Mouse (Mus musculus) left cerebral cortex, postnatal 14 days (tissue): Measurements from ENCODE around the gene Map7d1. TPM values are rescaled to one million over a fixed set of nuclear protein-coding genes. Genes with fewer than 3 reads are reported as not detected.

Source experiments
- DNase-seq, 2 experiments: peaks; one replicate each; pipeline ENCODE4 v3.0.0; 2021 to 2022; ENCODE audit warnings: low spot score in 2 of 2, mixed read lengths in 1 of 2
- intact Hi-C: fragments of 180-260 bp; cut with DNase I; formaldehyde crosslinking; loops from one replicate; pipeline ENCODE4 v1.15.1; 2025
- long read RNA-seq, 2 experiments: library from polyadenylated mRNA; stranded (forward); transcript quantifications; one replicate each; pipeline ENCODE4 v2.0.0; 2021
- total RNA-seq, 2 experiments: library from RNA; stranded (reverse); gene quantifications; 2 replicates each; pipeline ENCODE4 v1.2.3; 2021

The Map7d1 gene
- 100 to 1,000 TPM; 241 to 264 TPM for total RNA-seq
- long read RNA-seq, experiment 1, transcript Map7d1-201 (17 exons, 3,351 nt), result minor isoform, 40 of 392 reads
- long read RNA-seq, experiment 1, transcript Map7d1-203 (18 exons, 3,249 nt), result major isoform, 91 of 392 reads
- long read RNA-seq, experiment 1, transcript Map7d1-202 (17 exons, 3,195 nt), result minor isoform, 14 of 392 reads
- long read RNA-seq, experiment 1, partial matches to known transcripts, result 77 of 392 reads
- long read RNA-seq, experiment 1, other reads (novel, unspliced or antisense), result 170 of 392 reads
- long read RNA-seq, experiment 2, transcript Map7d1-202 (17 exons, 3,195 nt), result minor isoform, 15 of 349 reads
- long read RNA-seq, experiment 2, transcript Map7d1-201 (17 exons, 3,351 nt), result minor isoform, 32 of 349 reads
- long read RNA-seq, experiment 2, transcript Map7d1-203 (18 exons, 3,249 nt), result major isoform, 93 of 349 reads
- long read RNA-seq, experiment 2, partial matches to known transcripts, result 63 of 349 reads
- long read RNA-seq, experiment 2, other reads (novel, unspliced or antisense), result 146 of 349 reads

DNA sequence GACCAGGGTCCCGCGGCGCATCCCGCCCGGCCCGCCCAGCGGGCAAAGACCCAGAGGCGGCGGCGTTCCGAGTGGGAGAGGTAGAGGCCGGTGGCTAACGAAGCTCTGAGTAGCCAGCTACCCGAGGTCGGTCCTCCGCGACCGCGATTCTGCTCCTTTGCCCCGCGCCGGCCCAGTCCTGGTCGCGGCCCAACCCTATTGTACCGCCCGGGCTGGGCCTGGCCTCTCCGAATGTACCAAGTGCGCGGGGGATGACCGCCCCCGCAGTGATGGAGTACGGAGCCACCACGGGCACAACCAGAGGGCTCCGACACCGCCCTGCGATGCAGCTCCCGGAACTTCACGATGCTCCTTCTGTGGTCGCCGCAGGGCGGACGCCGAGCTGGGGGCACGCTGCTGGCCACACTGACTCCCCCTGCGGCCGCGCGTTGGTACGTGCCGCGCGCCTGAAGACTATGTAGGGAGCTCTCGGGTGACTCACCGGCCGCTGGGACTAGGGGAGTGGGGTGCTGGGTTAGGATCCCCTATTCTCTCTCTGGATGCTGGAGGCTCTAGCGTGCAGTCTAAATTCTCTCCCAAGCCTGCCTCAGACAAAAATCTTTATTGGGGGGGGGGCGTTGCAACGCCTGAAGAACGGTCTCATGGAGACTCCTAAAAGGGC lies at the start of gene Map7d1:
Map7d1 (minus strand) TSS at position 213 of the 661 bp plus-strand sequence.
- DNase-seq, result peak; percentile 84 to 88
- intact Hi-C loops, result no loop called here

DNA sequence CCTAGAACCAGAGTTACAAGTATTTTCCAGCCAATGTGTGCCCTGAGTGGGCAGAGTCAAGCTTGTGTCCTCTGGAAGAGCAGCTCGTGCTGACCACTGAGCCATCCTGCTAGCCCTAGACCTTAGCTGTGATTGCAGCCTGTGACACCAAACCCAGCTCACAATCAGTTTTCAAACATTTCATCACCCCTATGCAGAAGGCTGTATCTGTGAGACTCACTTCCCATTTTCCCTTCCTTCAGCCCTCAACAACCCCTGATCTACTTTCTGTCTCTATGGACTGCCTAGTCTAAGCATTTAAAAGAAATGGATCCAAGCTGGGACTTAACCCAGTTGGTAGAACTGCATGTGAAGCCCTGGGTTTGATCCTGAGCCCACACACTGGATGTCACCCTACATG lies 49.3 kb upstream of the Map7d1 start:
- no peak for DNase-seq
- intact Hi-C loops, result loop anchor here (5.0 kb wide), 1 partner anchor 78 kb away; no protein-coding TSS in a partner anchor

- intact Hi-C loops, result no loop called here
- DNase-seq, result no peak
These were observed 47.7 kb upstream of the Map7d1 start for GRCm38 (mm10) chr4:126303877-126304276.

DNA sequence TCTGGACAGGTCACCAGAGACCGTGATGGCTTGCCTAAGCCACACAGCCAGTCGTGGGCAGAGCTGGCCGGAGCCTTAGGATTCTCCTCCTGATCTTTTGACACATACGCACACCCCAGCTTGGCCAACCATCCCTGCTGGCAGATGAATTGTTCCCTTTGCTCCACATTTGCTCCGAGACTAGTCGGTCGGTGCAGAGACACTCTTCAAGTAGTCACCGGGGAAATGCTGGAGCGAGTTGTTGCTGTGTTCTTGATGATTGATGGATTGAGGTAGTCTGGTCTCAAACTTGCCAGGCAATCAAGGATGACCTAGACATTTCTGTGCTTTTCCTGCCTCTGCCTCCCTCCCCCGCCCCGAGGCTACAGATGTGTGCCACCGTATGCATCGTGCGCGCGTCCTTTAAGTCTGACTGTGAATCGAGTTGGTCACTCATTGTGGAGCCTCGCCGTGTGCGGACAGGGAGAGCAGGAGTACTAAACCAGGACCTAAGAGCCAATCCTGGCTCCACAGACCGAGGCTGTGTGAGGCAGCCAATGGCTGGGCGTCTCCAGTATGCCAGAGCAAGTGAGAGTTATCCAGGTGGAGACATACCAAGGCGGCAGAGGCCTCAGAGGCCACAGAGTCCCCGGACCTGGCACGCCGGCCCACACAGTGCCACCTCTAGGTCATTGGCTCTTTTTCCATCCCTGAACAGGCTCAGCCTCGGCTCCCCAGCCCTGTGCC lies 45.6 kb upstream of the Map7d1 start:
- no peak for DNase-seq
- intact Hi-C loops, result no loop called here

DNA sequence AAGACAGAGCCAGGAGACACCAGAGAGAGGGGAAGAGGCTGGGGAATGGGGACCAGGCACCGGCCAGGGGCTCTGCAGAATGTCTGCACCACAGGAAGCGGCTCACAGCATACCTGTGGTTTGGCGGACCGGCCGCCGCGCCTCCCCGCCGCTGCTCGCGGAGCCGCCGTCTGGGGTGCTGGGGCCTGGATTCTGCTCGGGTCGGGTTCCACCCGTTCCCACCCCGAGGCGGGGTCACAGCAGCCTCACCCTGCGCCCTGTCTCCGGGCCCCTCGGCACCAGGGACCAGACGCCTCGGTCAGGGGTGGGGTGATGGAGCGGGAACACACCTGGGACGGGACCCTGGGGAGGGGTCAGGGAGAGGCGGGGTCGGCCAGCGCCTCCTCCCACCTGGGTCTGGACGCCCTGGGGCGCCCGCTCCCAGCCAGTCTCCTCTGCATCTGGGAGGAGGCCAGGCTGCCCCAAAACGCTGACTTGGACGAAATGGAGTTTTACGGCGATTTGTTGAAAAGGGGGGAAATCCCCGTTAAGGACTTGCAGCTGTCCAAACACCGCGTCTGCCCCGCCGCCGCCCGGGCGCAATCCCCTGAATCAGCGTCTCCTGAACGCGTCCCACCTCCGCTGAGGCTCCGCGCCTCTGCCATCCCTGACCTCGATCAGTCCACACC lies 44.9 kb upstream of the Map7d1 start:
- intact Hi-C loops, result no loop called here
- no peak for DNase-seq

DNA sequence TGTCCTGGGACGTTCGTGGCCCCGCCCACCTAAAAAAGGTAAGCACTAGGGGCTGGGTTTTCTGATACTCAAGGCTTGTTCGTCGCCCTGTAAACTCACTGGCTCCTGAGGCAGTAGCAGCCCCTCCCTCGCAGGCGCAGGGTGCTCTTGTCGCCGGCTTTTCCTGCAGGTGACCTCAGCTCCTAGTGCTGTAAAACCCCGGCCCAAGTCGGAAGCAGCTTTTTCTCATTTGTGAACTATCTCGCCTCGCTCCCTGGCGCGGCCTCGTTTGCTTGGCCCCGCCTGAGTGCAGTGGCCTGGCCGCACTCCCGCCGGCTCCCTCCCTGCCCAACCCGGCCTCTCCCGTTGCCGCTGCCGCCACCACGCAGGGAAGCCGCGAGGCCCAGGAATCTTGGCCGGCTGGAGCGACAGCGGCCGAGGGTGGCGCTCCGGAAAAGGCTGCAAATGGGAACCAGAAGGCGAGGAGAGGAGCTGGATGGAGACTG lies 40.5 kb upstream of the Map7d1 start:
- peak in 1 of 2 experiments; percentile 34 for DNase-seq
- intact Hi-C loops, result no loop called here

GRCm38 (mm10) chr4:126295937-126296336 lies 39.8 kb upstream of the Map7d1 start:
- no peak for DNase-seq
- intact Hi-C loops, result no loop called here

- intact Hi-C loops, result no loop called here
- no peak for DNase-seq
These were observed 39.0 kb upstream of the Map7d1 start for GRCm38 (mm10) chr4:126295152-126295551.

GRCm38 (mm10) chr4:126291196-126291595 lies 35.1 kb upstream of the Map7d1 start:
- no peak for DNase-seq
- intact Hi-C loops, result no loop called here

DNA sequence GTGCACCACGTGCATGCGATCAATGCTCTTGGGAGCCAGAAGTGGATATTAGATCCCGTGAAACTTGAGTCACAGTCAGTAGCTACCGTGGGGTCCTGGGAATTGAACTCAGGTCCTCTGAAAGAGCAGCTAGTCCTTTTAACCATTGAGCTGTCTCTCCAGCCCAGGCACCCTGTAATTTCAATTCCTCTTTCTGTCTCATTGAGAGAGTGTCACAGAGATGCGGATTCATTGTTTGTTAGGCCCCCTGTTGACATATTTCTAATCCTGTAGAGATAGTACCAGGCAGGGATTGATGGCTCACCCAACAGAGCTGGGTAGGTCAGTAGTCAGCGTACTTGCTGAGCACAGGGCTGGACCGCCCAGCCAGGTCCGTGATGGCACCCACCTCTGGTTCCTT lies 34.2 kb upstream of the Map7d1 start:
- intact Hi-C loops, result no loop called here
- DNase-seq, result no peak

- DNase-seq, result no peak
- intact Hi-C loops, result no loop called here
These were observed 32.0 kb upstream of the Map7d1 start for GRCm38 (mm10) chr4:126288085-126288666.

DNA sequence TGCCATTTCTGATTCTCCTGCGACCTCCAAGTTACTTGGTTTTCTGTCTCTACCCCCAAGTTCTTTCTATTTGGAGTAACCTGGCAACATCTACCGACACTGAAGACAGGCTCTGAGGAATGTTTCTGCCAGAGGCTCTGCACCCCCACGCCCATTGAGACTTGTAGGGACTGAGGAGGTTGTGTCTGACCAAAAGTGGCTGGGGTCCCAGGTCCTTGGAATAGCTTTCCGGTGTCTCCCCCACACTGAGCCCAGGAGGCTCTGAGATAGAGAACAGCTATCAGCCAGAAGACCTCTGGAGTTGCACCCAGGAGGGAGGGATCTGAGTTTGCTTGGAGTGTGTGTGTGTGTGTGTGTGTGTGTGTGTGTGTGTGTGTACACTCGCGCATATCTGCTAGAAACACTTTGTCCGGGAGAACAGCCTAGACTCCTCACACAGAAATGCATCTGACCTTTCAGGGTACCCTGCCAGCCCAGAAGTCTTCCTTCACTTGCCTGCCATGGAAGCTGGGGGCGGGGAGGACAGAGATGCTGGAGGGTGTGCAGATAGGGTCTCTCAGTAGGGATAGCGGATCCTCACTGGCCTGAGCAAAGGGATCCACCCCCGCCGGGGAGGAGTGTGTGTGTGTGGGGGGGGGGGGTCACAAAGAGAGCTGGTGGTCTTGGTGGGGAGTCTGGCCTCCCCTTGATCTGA lies 31.3 kb upstream of the Map7d1 start:
- peak in 1 of 2 experiments; percentile 30 for DNase-seq
- intact Hi-C loops, result no loop called here

DNA sequence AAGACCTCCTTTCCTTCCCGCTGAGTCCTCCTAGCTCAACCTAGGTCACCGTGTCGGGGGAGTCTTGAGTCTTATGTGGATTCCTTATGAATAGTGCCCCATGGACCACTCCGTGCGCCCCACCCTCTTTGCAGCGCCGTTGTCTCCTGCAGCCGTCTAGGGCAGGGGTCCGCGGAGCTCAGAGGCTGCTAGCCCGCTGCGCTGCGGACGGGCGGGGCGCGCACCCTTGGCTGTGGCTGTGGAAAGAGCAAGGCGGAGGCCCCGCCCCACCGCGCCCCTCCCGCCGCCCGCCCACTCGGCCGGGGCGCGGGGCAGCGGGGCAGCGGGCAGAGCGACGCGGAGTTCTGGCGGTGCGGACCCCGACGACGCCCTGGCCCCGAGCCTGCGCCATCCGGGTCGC lies 30.3 kb upstream of the Map7d1 start, which contains the start of gene Col8a2:
Col8a2 (plus strand) TSS at position 302 of the 400 bp plus-strand sequence.
- DNase-seq, result no peak
- intact Hi-C loops, result no loop called here

GRCm38 (mm10) chr4:126283582-126283981 lies 27.4 kb upstream of the Map7d1 start:
- intact Hi-C loops, result no loop called here
- no peak for DNase-seq

GRCm38 (mm10) chr4:126281706-126282105 lies 25.6 kb upstream of the Map7d1 start:
- intact Hi-C loops, result no loop called here

GRCm38 (mm10) chr4:126278961-126279360 lies 22.8 kb upstream of the Map7d1 start:
- DNase-seq, result no peak
- intact Hi-C loops, result loop anchor here (2.0 kb wide), 1 partner anchor 32 kb away; no protein-coding TSS in a partner anchor

More at GRCm38 (mm10) chr4:126281706-126282105, 25.6 kb upstream of the Map7d1 start:
- no peak for DNase-seq

DNA sequence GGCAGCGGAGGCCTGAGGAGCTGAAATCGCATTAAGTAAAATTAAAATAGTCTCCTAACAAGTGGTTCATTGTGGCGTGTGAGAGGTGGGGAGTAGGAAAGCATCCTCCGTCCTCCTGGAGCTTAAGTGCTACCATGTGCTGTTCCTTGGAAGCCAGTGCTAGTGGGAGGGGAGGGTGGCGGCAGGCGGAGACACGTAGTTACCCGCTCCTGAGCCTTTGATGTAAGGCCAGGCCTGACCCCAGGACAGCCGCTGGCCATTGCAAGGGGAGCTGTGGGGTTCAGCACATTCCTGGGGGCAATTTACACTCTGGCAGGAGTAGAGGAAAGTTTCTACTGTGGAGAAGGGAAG lies 22.4 kb upstream of the Map7d1 start:
- intact Hi-C loops, result loop anchor here (2.0 kb wide), 1 partner anchor 32 kb away; no protein-coding TSS in a partner anchor
- no peak for DNase-seq
